Mouse (Mus musculus): ENCODE results near the gene Creb3l4. TPM values are rescaled to one million over a fixed set of nuclear protein-coding genes. Genes with fewer than 3 reads are reported as not detected.

Gene Creb3l4
- total RNA-seq, 2 experiments from 2014 or later: 0.26 TPM; not detected in 1

- intact Hi-C loops (cut with DNase I): no loop called here
- DNase-seq: no peak
Measured at GRCm38 (mm10) chr3:90245406-90245805, 2.1 kb upstream of the Creb3l4 start.

GRCm38 (mm10) chr3:90241669-90242358 lies 1.5 kb downstream of the Creb3l4 start:
- DNase-seq: no peak

GRCm38 (mm10) chr3:90241251-90241650 lies 2.1 kb downstream of the Creb3l4 start:
- DNase-seq: no peak
- intact Hi-C loops (cut with DNase I): no loop called here

More at GRCm38 (mm10) chr3:90241669-90242358, 1.5 kb downstream of the Creb3l4 start:
- intact Hi-C loops (cut with DNase I): no loop called here

GRCm38 (mm10) chr3:90231507-90232333 lies 11.6 kb downstream of the Creb3l4 start, which contains the start of gene Jtb:
Gene Jtb (plus strand): TSS chr3:90231597.
- intact Hi-C loops (cut with DNase I): no loop called here
- peak; percentile 87 to 90 for DNase-seq

DNA sequence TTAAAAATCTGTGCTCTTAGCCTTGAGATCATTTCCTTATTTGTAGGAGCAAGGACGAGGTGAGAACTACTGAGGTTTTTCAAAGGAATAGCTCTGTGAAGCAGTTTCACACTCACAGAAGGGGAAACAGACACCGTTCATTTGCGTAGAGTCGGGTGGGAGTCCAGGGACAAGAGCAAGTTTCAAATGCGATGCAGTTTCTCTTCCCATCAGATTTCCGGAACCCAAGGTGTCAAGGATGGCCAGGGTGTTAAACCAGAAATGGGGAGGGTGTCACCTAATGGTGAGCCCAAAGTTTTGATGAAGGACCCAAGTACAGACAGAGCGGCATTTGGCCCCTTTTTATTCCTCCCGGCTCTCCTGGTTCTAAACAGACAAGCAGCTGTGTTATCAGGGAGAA lies 12.2 kb downstream of the Creb3l4 start:
- no peak for DNase-seq
- intact Hi-C loops (cut with DNase I): no loop called here

- intact Hi-C loops (cut with DNase I): loop anchor here (5.0 kb wide), 1 partner anchor 243 kb away; the partner anchor contains the start of gene Npr1
- DNase-seq: no peak
Measured at GRCm38 (mm10) chr3:90224331-90224730, 19.0 kb downstream of the Creb3l4 start.

DNA sequence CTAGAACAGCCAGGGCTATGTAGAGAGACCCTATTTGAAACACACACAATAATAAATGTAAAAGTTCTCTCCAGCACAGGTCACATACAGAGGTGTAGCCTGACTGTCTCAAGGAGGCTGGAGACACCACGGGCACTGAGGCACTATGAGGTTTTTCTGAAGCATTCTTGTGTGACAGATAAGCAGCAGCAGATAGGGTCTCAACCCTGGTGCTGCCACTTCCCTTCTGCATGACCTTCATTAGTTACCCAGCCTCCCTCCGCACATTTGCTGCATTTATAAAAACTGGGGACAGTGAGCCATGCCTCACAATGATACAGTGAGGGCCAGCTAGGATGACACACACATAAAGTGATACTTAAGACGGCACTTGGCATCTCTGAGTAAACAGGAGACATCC lies 20.4 kb downstream of the Creb3l4 start:
- intact Hi-C loops (cut with DNase I): loop anchor here (5.0 kb wide), 1 partner anchor 244 kb away; the partner anchor contains the start of gene Npr1
- no peak for DNase-seq

GRCm38 (mm10) chr3:90222455-90222854 lies 20.9 kb downstream of the Creb3l4 start:
- intact Hi-C loops (cut with DNase I): loop anchor here (5.0 kb wide), 1 partner anchor 245 kb away; the partner anchor contains the start of gene Npr1
- DNase-seq: no peak

DNA sequence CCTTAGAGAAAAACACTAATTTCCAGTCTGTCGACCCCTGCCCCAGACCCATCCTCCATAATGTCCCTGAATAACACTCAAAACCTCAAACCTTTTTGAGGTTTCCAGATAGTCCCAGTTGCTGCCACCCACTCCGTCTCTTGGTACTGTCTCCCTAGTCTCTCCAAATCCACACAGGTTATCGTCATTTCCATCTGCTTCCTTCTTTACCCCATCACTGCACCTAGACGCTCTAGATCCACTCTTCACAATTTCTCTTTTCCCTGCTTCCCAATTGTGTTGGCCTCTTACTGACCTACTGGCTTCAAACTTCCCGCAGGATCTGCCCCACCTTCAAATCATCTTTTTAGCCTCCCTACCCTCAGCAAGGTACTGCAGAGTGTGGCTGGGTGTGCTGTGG lies 22.2 kb downstream of the Creb3l4 start:
- intact Hi-C loops (cut with DNase I): loop anchor here (2.0 to 5.0 kb wide), 2 partner anchors 44 to 246 kb away; partner anchors contain the start of genes Dennd4b and Npr1
- DNase-seq: no peak

DNA sequence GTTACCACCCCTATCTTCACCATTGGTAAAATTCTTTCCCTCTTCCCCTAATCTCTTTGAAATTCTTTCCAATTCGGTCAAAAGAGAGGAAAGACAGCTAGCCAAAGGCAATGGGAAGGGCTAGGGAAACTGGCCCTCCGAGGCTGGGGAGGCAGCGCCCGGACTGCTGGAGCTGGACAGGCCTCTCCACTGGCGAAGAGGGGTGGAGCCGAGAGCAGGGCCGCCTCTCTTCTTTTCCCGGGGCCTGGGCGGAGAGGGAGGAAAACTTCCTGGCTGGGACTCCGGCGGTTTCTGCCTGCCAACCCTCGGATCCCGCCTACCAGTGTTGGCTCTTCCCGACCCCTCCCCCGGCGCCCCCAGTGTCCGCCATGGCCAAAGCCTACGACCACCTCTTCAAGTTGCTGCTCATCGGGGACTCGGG lies 22.8 kb downstream of the Creb3l4 start:
- DNase-seq: peak; percentile 74 to 78
- intact Hi-C loops (cut with DNase I): loop anchor here (1.0 to 5.0 kb wide), 3 partner anchors 44 to 247 kb away; partner anchors contain the start of genes Dennd4b and Npr1

DNA sequence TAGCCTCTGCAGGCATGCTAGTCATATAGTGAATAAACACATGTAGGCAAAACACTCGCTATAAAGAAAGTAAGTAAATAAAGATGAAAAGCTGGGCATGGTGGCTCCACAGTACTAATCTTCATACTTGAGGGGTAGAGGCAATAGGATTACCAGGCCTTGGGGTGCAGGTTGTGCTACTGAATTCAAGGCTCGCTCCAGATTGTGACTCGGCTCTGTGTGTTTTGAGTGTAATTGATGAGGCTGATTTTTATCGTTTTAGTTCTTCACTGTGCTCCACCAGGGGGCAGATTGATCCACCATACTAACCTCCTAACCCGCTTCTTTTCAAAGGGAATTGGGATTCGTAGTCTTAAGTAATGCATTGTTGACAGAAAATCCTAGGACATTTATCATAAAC lies 23.2 kb downstream of the Creb3l4 start:
- peak in 1 of 2 experiments; percentile 13 for DNase-seq
- intact Hi-C loops (cut with DNase I): loop anchor here (1.0 to 5.0 kb wide), 3 partner anchors 45 to 247 kb away; partner anchors contain the start of genes Dennd4b and Npr1

DNA sequence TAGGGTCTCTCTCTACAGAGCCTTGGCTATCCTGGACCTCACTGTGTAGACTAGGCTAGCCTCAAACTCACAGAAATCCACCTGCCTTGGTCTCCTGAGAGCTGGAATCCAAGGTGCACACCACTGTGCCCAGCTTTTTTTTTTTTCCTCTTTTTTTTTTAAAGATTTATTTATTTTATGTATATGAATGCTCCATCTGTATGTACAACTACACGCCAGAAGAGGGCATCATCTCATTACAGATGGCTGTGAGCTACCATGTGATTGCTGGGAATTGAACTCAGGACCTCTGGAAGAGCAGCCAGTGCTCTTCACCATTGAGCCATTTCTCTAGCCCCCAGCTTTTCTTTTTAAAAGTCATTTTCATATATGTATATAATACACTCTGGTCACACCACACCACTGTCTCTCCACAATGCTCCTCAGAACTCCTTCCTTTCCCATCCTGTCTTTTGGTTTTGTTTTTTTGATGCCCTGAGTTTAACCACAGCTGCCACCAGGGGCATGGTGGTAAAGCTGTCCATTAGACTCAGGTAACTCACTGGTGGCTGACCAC lies 27.4 kb downstream of the Creb3l4 start:
- no peak for DNase-seq
- intact Hi-C loops (cut with DNase I): no loop called here

GRCm38 (mm10) chr3:90213956-90214684 lies 29.2 kb downstream of the Creb3l4 start:
- intact Hi-C loops (cut with DNase I): no loop called here
- no peak for DNase-seq

DNA sequence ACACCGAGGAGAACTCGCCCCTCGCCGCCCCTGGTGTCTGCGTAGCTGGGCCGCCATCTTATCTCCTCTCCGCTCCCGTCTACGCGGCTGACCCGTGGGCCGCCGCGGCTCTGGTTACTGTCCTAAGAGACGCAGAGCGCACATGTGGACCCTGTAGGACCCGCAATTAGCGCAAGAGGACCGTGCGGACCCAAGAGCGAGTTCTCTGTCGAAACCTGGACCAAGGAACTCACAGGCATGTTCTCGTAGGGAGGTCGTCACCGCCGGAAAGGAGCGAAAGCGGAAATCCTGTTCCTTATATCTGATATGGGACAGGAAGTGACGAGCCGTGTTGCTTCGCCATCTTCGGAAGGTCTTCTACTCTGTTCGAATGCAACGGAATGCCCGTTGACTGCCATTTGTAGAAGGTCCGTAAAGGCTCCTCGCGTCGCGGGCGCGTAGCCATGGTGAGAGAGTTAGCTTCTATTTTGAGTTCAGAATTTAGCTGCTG lies 29.9 kb downstream of the Creb3l4 start, which contains the start of the genes Rps27 and Rab13:
TSS of gene Rps27 (minus strand) at position 275 of the 490 bp plus-strand sequence.
TSS of gene Rab13 (plus strand) at position 319 of the 490 bp plus-strand sequence.
- intact Hi-C loops (cut with DNase I): no loop called here

DNA sequence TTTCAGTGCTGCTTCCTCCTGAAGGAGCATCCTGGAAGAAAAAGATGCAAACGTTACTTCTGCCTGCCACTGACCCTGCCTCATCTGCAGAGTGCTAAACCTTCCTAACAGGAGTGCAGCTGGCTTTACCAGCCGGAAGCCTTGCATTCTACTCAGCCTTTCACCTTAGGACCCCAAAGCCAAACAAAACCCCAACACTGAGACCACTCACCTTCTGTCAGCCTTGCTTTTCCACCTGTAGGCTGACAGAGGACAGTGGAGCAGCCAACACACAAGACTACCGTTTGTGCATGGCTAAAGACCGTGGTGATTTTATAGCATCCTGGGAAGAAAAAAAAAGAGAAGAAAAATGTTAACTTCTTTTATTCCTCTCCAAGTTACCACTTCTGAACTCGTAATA lies 30.6 kb downstream of the Creb3l4 start:
- intact Hi-C loops (cut with DNase I): no loop called here
- DNase-seq: no peak

More for the DNA sequence above, 29.9 kb downstream of the Creb3l4 start, which contains the start of the genes Rps27 and Rab13:
- peak; percentile 77 to 83 for DNase-seq

DNA sequence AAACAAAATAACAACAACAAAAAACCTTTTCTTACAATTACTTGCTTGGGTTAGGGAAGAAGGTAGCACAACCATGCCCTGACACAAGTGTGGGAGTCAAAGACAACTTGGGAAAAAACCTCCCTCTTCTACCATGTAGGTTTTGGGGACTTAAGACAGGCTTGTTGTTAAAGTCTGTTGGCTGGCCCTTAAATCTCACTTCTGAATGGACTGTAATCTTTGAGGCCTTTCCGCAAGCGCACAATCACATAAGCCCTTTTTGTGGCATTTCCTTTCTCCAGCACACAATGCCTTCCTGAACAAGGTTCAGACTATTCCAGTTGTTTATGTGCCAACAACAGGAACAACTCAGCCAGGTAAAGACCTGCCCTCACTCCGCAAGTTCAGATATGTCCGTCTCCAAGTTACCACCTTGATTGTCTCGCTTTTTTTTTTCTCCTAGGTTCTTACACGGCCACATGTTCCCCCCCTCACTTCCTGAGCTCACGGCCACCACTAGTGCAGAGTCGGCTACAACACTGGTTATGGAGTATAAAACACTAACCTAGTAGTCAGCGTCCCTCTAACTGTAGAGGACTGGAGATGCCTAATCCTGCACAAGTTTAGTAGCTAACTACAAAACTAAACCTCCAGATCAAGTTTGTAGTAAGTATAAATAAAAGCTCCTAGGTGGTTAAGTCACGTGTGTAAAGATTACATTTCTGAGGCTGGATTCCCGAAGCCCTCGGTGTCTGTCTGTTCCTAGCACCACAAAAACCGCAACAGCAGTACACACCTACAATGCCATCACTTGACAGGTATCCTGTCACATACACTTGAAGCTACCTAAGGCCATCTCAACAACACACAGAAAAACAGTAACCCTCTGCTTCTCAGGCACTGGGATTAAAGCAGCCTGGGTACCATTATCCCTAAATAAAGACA lies 31.6 kb downstream of the Creb3l4 start:
- intact Hi-C loops (cut with DNase I): no loop called here

GRCm38 (mm10) chr3:90209908-90210566 lies 33.3 kb downstream of the Creb3l4 start:
- intact Hi-C loops (cut with DNase I): no loop called here
- DNase-seq: no peak

More for the DNA sequence above, 31.6 kb downstream of the Creb3l4 start:
- no peak for DNase-seq

DNA sequence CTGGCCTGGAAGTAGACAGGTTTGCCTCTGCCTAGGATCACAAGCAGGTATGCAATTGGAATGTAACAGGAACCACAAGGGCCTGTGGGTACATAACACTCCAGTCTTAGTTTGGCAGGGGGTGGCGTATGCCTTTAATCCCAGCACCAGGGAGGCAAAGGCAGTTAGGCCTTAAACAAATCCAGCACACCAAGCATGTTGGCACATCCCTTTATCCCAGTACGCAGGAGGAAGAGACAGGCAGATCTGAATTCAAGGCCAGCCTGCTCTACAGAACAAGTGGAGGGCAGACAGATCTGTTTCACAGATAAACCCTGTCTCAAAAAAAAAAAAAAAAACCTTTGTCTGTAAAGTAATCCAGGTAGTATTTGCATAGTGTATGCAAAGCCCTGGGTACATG lies 34.6 kb downstream of the Creb3l4 start:
- no peak for DNase-seq
- intact Hi-C loops (cut with DNase I): no loop called here
